Mouse (Mus musculus) hindbrain, postnatal 0 days (tissue): ENCODE results near the gene Fance. TPM values are rescaled to one million over a fixed set of nuclear protein-coding genes. Genes with fewer than 3 reads are reported as not detected.

Source experiments
- ATAC-seq: fragments of 200-750 bp; cut with Nextera tagmentation; 2 replicates; pipeline ENCODE4 v1.8.0; 2017; ENCODE audit warnings: mild to moderate bottlenecking, moderate TSS enrichment, moderate library complexity
- DNase-seq: peaks from one replicate; pipeline ENCODE4 v3.0.0-alpha.2; 2015; ENCODE audit warnings: low spot score
- H3K27ac ChIP-seq: fragments of 300-500 bp; sonication (generic); 2 replicates; pipeline ENCODE4 v1.5.1; 2014; ENCODE audit warnings: mild to moderate bottlenecking
- H3K27me3 ChIP-seq: fragments of 300-500 bp; sonication (generic); 2 replicates; pipeline ENCODE4 v1.6.1; 2014; ENCODE audit warnings: low read length, mixed read lengths; ENCODE audit not compliant: insufficient read depth
- H3K36me3 ChIP-seq: fragments of 300-500 bp; sonication (generic); 2 replicates; pipeline ENCODE4 v1.6.1; 2014; ENCODE audit warnings: low read length, mixed read lengths; ENCODE audit not compliant: insufficient read depth
- H3K4me1 ChIP-seq: fragments of 300-500 bp; sonication (generic); 2 replicates; pipeline ENCODE4 v1.6.1; 2014; ENCODE audit warnings: antibody characterized with exemption, low read length, mixed read lengths; ENCODE audit not compliant: insufficient read depth
- H3K4me2 ChIP-seq: fragments of 300-500 bp; sonication (generic); 2 replicates; pipeline ENCODE4 v1.6.1; 2014; ENCODE audit warnings: low read depth, mild to moderate bottlenecking, low read length, moderate library complexity, mixed read lengths
- H3K4me3 ChIP-seq: fragments of 300-500 bp; sonication (generic); 2 replicates; pipeline ENCODE4 v1.5.1; 2014; ENCODE audit warnings: low read length
- H3K9ac ChIP-seq: fragments of 300-500 bp; sonication (generic); replicated peaks from 2 replicates; pipeline ENCODE4 v1.6.1; 2014; ENCODE audit warnings: mild to moderate bottlenecking, low read length, moderate library complexity, mixed read lengths
- H3K9me3 ChIP-seq: fragments of 300-500 bp; sonication (generic); 2 replicates; pipeline ENCODE4 v1.6.1; 2016; ENCODE audit warnings: low read length, mixed read lengths
- CTCF ChIP-seq: IDR thresholded peaks from 2 replicates; pipeline ENCODE4 v1.5.1; 2016; ENCODE audit warnings: antibody characterized with exemption, control low read depth, low read depth
- WGBS: fragments of 180-500 bp; shearing (Covaris S2); extraction: QIAGEN DNeasy Blood & Tissue Kit; methylation state at CpG from one replicate; pipeline ENCODE4 v1.1.7; 2014; 5-methylcytosine and 5-hydroxymethylcytosine counted together
- polyA plus RNA-seq: library from polyadenylated mRNA; unstranded; fragments of >200 nt; fragmentation: Nextera tagmentation; extraction: Ambion mirVana; gene quantifications from 2 replicates; pipeline ENCODE4 v1.2.1, GENCODE M21; 2015
- total RNA-seq: library from RNA; depleted of rRNA; stranded (reverse); fragments of >200 nt; gene quantifications from 2 replicates; pipeline ENCODE4 v1.2.3, GENCODE M21; 2014

The Fance gene
- total and polyA plus RNA-seq, 2 experiments from 2014 or later = 23.6 to 46.5 TPM

- Histone ChIP-seq H3K27ac (no peak overlapping the region), H3K36me3 (peaks cover 2% of the 10 kb centered on the region; the same call in 1 of the 2 replicates), H3K4me1 (0 out of 2 replicates have a peak, but pooled peaks cover 9% of the 10 kb centered on the region), H3K9ac (no peak overlapping the region), H3K9me3 (no peaks in the 10 kb centered on the region), H3K27me3 (no peaks in the 10 kb centered on the region), H3K4me3 (no peak overlapping the region), H3K4me2 (no peak overlapping the region)
- WGBS = 78% methylated on average over 5 of the region's 5 CpGs
- TF ChIP-seq CTCF = no peak
- ATAC-seq = no peak
- no peak for DNase-seq
Measured at GRCm38 (mm10) chr17:28311366-28312132, 1.8 kb upstream of the Fance start.

GRCm38 (mm10) chr17:28312232-28313211 lies 797 bp upstream of the Fance start:
- Histone ChIP-seq H3K36me3 (peaks cover 4% of the 10 kb centered on the region; the same call in 1 of the 2 replicates), H3K4me3 (peak overlapping the region; percentile 71), H3K9me3 (no peaks in the 10 kb centered on the region), H3K4me1 (0 out of 2 replicates have a peak, but pooled peaks cover 9% of the 10 kb centered on the region), H3K9ac (peak overlapping the region; percentile 77; the same call in 1 of the 2 replicates), H3K27me3 (no peaks in the 10 kb centered on the region), H3K27ac (no peak overlapping the region), H3K4me2 (peak overlapping the region; percentile 89)
- ATAC-seq (peak; percentile 10), DNase-seq (no peak)
- peak; percentile 53 for TF ChIP-seq CTCF
- 25% methylated on average over 17 of the region's 17 CpGs for WGBS

- ATAC-seq = no peak; the same call in none of the 2 replicates
- Histone ChIP-seq H3K4me3 (peak overlapping the region; percentile 71), H3K27ac (peak overlapping the region; percentile 89), H3K27me3 (no peaks in the 10 kb centered on the region), H3K36me3 (peaks cover 4% of the 10 kb centered on the region; the same call in 1 of the 2 replicates), H3K9ac (peak overlapping the region; percentile 77), H3K4me1 (0 out of 2 replicates have a peak, but pooled peaks cover 5% of the 10 kb centered on the region), H3K9me3 (no peaks in the 10 kb centered on the region), H3K4me2 (peak overlapping the region; percentile 89)
- DNase-seq = peak; percentile 69
- 1% methylated on average over 11 of the region's 11 CpGs for WGBS
- TF ChIP-seq CTCF = no peak
Measured at GRCm38 (mm10) chr17:28313880-28314225, 534 bp downstream of the Fance start.

- Histone ChIP-seq H3K9ac (0 out of 2 replicates have a peak overlapping the region, but pooled peaks have one; percentile 3), H3K27me3 (no peaks in the 10 kb centered on the region), H3K4me3 (no peak overlapping the region), H3K27ac (no peak overlapping the region), H3K9me3 (no peaks in the 10 kb centered on the region), H3K36me3 (peaks cover 4% of the 10 kb centered on the region; the same call in 1 of the 2 replicates), H3K4me1 (0 out of 2 replicates have a peak, but pooled peaks cover 5% of the 10 kb centered on the region), H3K4me2 (no peak overlapping the region)
- DNase-seq (peak; percentile 31), ATAC-seq (no peak)
- TF ChIP-seq CTCF = 0 out of 2 replicates have a peak, but pooled peaks have one; percentile 9
- WGBS = 69% methylated on average over 20 of the region's 20 CpGs
Measured at GRCm38 (mm10) chr17:28315611-28316160, 2.4 kb downstream of the Fance start.

- TF ChIP-seq CTCF = peak; percentile 30; the same call in 1 of the 2 replicates
- WGBS = 93% methylated on average over 9 of the region's 9 CpGs
- ATAC-seq = no peak
- no peak overlapping the region for H3K4me2 ChIP-seq
- no peak overlapping the region for H3K4me3 ChIP-seq
- no peak overlapping the region for H3K9ac ChIP-seq
- H3K9me3 ChIP-seq = no peaks in the 10 kb centered on the region
- H3K36me3 ChIP-seq = peaks cover 4% of the 10 kb centered on the region; the same call in 1 of the 2 replicates
- H3K27me3 ChIP-seq = no peaks in the 10 kb centered on the region
- DNase-seq = no peak
- H3K4me1 ChIP-seq = 0 out of 2 replicates have a peak, but pooled peaks cover 5% of the 10 kb centered on the region
- H3K27ac ChIP-seq = no peak overlapping the region
Measured at GRCm38 (mm10) chr17:28316476-28316875, 3.2 kb downstream of the Fance start.

- H3K9me3 ChIP-seq = no peaks in the 10 kb centered on the region
- peaks cover 4% of the 10 kb centered on the region; the same call in 1 of the 2 replicates for H3K36me3 ChIP-seq
- H3K9ac ChIP-seq = no peak overlapping the region
- no peaks in the 10 kb centered on the region for H3K27me3 ChIP-seq
- DNase-seq (no peak), ATAC-seq (no peak)
- TF ChIP-seq CTCF = no peak
- no peak overlapping the region for H3K4me3 ChIP-seq
- WGBS = 53% methylated on average over 8 of the region's 8 CpGs
- 0 out of 2 replicates have a peak, but pooled peaks cover 5% of the 10 kb centered on the region for H3K4me1 ChIP-seq
- no peak overlapping the region for H3K27ac ChIP-seq
- H3K4me2 ChIP-seq = no peak overlapping the region
Measured at GRCm38 (mm10) chr17:28317091-28317490, 3.8 kb downstream of the Fance start.
